Mouse (Mus musculus) heart, embryonic 13.5 days (tissue): ENCODE data around the gene Gata3. TPM values are rescaled to one million over a fixed set of nuclear protein-coding genes. Genes with fewer than 3 reads are reported as not detected.

Experiments
- ATAC-seq: fragments of 200-750 bp; cut with Nextera tagmentation; 2 replicates; pipeline ENCODE4 v1.8.0; 2017; ENCODE audit warnings: moderate TSS enrichment; ENCODE audit not compliant: insufficient number of reproducible peaks, low FRiP score, low TSS enrichment; ENCODE audit errors: extremely low read depth
- H3K27ac ChIP-seq: fragments of 300-500 bp; sonication (generic); replicated peaks from 2 replicates; pipeline ENCODE4 v1.5.1; 2015; ENCODE audit warnings: moderate library complexity, mild to moderate bottlenecking, inconsistent platforms
- H3K27me3 ChIP-seq: fragments of 300-500 bp; sonication (generic); replicated peaks from 2 replicates; pipeline ENCODE4 v1.6.1; 2015; ENCODE audit warnings: mild to moderate bottlenecking, inconsistent platforms
- H3K36me3 ChIP-seq: fragments of 300-500 bp; sonication (generic); 2 replicates; pipeline ENCODE4 v1.6.1; 2015; ENCODE audit warnings: mild to moderate bottlenecking, inconsistent platforms
- H3K4me1 ChIP-seq: fragments of 300-500 bp; sonication (generic); 2 replicates; pipeline ENCODE4 v1.6.1; 2015; ENCODE audit warnings: inconsistent platforms
- H3K4me2 ChIP-seq: fragments of 300-500 bp; sonication (generic); 2 replicates; pipeline ENCODE4 v1.6.1; 2015; ENCODE audit warnings: inconsistent platforms, mild to moderate bottlenecking, moderate library complexity
- H3K4me3 ChIP-seq: fragments of 300-500 bp; sonication (generic); 2 replicates; pipeline ENCODE4 v1.5.1; 2015; ENCODE audit warnings: moderate library complexity, mild to moderate bottlenecking, inconsistent platforms
- H3K9ac ChIP-seq: fragments of 300-500 bp; sonication (generic); 2 replicates; pipeline ENCODE4 v1.6.1; 2015; ENCODE audit warnings: inconsistent platforms, mild to moderate bottlenecking, moderate library complexity
- H3K9me3 ChIP-seq: fragments of 300-500 bp; sonication (generic); 2 replicates; pipeline ENCODE4 v1.6.1; 2016; ENCODE audit warnings: inconsistent platforms
- WGBS: fragments of 180-500 bp; shearing (Covaris S2); methylation state at CpG from one replicate; pipeline ENCODE4 v1.1.7; 2015; ENCODE audit warnings: mixed read lengths; 5-methylcytosine and 5-hydroxymethylcytosine counted together
- polyA plus RNA-seq: library from polyadenylated mRNA; unstranded; fragments of >200 nt; fragmentation: Nextera tagmentation; extraction: Ambion mirVana; gene quantifications from 2 replicates; pipeline ENCODE4 v1.2.1, GENCODE M21; 2015

Gata3 gene
- polyA plus RNA-seq, 1 experiment from 2014 or later: 3.2 TPM

DNA sequence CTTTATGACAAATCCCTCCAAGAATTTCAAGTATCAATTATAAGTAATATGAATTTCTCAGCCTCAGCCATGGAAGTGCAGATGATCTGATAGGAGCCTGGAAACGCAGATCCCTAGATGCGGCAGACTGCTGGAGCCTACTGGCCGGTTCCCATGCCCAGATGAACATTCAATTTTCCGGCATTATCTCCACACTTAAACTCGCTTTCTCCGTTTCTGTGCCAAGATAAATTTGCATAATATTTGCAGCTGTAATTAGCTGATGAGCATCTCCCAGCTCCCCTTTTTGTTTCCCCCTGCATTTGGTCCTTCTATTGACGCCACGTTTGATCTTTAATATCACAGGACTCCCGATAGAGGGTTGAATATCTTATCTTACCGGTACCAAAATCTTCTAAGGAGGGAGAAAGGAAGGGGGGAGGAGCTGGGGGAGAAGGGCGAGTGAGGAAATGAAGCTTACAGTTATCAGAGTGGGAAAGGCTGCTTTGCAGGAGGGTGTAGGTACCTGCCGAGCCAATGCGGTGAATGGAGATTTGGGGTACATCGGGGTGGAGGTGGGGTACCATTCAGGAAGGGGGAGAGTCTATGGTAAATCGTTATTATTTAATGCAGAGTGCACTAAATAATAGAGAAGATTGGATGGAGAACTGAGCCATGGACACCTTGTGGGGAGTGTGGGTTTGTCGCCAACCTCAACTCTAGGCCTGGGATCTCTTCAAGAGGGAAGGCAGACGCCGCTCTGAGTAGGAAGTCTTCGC lies 5.2 kb upstream of the Gata3 start:
- no peaks in the 10 kb centered on the region for H3K9me3 ChIP-seq
- H3K27ac ChIP-seq: no peak overlapping the region
- H3K4me3 ChIP-seq: peak overlapping the region; percentile 31; the same call in 1 of the 2 replicates
- H3K9ac ChIP-seq: no peak overlapping the region
- peaks cover 17% of the 10 kb centered on the region for H3K4me1 ChIP-seq
- H3K27me3 ChIP-seq: peaks cover 95% of the 10 kb centered on the region
- H3K36me3 ChIP-seq: no peaks in the 10 kb centered on the region
- ATAC-seq: no peak
- H3K4me2 ChIP-seq: peak overlapping the region; percentile 53; the same call in 1 of the 2 replicates
- 1% methylated on average over 19 of the region's 19 CpGs for WGBS

GRCm38 (mm10) chr2:9893272-9893953 lies 3.6 kb upstream of the Gata3 start:
- H3K27me3 ChIP-seq: peaks cover 95% of the 10 kb centered on the region
- H3K4me3 ChIP-seq: no peak overlapping the region
- no peak for ATAC-seq
- no peaks in the 10 kb centered on the region for H3K36me3 ChIP-seq
- WGBS: 8% methylated on average over 6 of the region's 6 CpGs
- H3K27ac ChIP-seq: no peak overlapping the region
- no peak overlapping the region for H3K9ac ChIP-seq
- no peaks in the 10 kb centered on the region for H3K9me3 ChIP-seq
- H3K4me1 ChIP-seq: peaks cover 30% of the 10 kb centered on the region
- no peak overlapping the region for H3K4me2 ChIP-seq

GRCm38 (mm10) chr2:9892541-9892940 lies 2.7 kb upstream of the Gata3 start:
- 6% methylated on average over 7 of the region's 7 CpGs for WGBS
- Histone ChIP-seq H3K9ac (no peak overlapping the region), H3K4me2 (no peak overlapping the region), H3K4me1 (peaks cover 30% of the 10 kb centered on the region), H3K36me3 (no peaks in the 10 kb centered on the region), H3K27ac (no peak overlapping the region), H3K9me3 (no peaks in the 10 kb centered on the region), H3K4me3 (no peak overlapping the region), H3K27me3 (peaks cover 97% of the 10 kb centered on the region)
- ATAC-seq: no peak

DNA sequence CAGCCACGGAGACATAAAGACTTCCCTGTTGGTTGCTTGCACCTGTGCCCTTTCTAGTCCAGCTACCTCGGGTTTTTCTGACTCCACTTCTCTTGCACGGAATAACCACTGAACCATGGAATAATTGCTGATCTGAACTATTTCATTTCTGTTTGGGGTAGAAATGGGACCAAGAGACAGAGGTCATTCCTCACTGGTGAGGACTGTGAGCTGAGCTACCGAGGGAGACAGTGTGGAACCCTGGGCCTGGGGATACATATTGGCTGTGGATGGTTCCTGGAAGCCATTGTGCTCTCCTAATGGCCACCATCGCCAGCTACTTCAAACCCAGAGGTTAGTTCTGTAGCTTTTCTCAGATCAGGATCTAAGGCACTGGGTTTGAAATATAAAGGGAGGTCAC lies 1.1 kb upstream of the Gata3 start:
- ATAC-seq: no peak
- no peak overlapping the region for H3K4me3 ChIP-seq
- no peak overlapping the region for H3K9ac ChIP-seq
- H3K9me3 ChIP-seq: no peaks in the 10 kb centered on the region
- H3K4me2 ChIP-seq: no peak overlapping the region
- peaks cover 25% of the 10 kb centered on the region for H3K4me1 ChIP-seq
- 3% methylated on average over 5 of the region's 5 CpGs for WGBS
- H3K27me3 ChIP-seq: peaks cover 97% of the 10 kb centered on the region
- no peaks in the 10 kb centered on the region for H3K36me3 ChIP-seq
- H3K27ac ChIP-seq: no peak overlapping the region

DNA sequence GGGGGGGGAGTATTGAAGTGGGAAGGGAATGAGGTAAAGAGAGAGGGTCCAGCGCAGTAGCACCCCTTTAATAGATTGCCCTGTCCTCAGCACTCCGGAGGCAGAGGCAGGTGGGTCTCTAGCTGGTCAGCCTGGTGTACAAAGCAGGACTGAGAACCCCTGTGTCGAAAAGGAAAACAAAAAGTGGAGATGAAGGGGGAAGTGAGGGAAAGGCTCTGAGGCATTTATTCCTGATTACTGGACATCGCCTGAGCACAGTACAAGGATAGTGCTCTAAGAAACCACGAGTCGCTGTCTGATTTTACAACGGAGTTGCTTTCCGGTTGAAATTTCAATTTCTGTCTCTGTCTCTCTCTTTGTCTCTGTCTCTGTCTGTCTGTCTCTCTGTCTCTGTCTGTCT lies 417 bp upstream of the Gata3 start:
- Histone ChIP-seq H3K9me3 (no peaks in the 10 kb centered on the region), H3K27me3 (peaks cover 97% of the 10 kb centered on the region), H3K4me1 (peaks cover 20% of the 10 kb centered on the region), H3K27ac (no peak overlapping the region), H3K36me3 (no peaks in the 10 kb centered on the region), H3K9ac (no peak overlapping the region), H3K4me3 (peak overlapping the region; percentile 44; the same call in 1 of the 2 replicates), H3K4me2 (peak overlapping the region; percentile 69)
- 9% methylated on average over 8 of the region's 8 CpGs for WGBS
- no peak for ATAC-seq

DNA sequence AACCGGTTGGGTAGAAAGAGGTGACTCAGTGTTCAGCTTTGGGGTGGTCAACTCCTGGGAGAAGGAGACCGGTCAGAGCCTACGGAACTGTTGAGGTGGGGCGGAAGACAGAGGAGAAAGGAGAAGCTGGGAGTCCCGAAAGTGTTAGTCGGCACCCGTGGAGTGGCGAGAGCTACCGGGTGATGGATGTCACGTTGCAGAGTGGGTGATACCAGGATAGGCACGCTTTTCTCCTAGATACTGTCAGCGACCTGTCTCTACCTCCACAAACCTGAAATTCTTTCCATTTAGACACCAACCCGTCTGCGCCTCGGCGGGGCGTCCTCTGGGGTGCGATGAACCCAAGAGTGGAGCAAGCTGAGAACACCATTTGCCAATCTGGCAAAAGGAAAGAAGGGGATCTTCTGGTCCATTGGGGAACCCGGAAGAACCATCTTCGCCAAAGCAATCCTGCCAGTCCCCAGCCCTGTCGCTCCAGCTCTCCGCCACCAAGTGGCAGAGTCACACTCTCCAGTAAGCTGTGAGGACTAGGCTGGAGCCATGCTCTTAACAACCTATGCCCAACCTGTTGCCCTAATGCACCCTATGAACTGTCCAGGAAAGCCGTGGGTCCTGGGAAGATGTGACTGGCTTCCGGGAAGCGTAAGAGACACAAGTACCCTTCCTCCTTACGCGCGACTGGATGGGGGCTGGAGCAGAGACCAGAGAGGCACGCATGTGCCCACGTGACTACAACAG lies 752 bp downstream of the Gata3 start, which contains the start of gene 9230102O04Rik:
TSS of gene 9230102O04Rik (minus strand) at position 628 of the 738 bp plus-strand sequence.
- Histone ChIP-seq H3K4me1 (peaks cover 20% of the 10 kb centered on the region), H3K9ac (peak within 1 kb of the TSS; percentile 19; the same call in 1 of the 2 replicates), H3K4me3 (peak within 1 kb of the TSS; percentile 44), H3K9me3 (no peaks in the 10 kb centered on the region), H3K27ac (no peak within 1 kb of the TSS), H3K36me3 (no peaks in the 10 kb centered on the region), H3K27me3 (peaks cover 97% of the 10 kb centered on the region), H3K4me2 (peak within 1 kb of the TSS; percentile 69)
- ATAC-seq: no peak
- under 1% methylated on average over 30 of the region's 30 CpGs for WGBS

GRCm38 (mm10) chr2:9887636-9888035 lies 2.2 kb downstream of the Gata3 start:
- H3K4me1 ChIP-seq: peaks cover 34% of the 10 kb centered on the region
- 0% methylated on average over 7 of the region's 7 CpGs for WGBS

GRCm38 (mm10) chr2:9886921-9887610 lies 2.8 kb downstream of the Gata3 start:
- WGBS: 7% methylated on average over 7 of the region's 7 CpGs
- Histone ChIP-seq H3K9ac (no peak overlapping the region), H3K36me3 (no peaks in the 10 kb centered on the region), H3K27ac (no peak overlapping the region), H3K27me3 (peaks cover 96% of the 10 kb centered on the region), H3K4me3 (no peak overlapping the region), H3K9me3 (no peaks in the 10 kb centered on the region), H3K4me2 (no peak overlapping the region), H3K4me1 (peaks cover 36% of the 10 kb centered on the region)
- no peak for ATAC-seq

More at GRCm38 (mm10) chr2:9887636-9888035, 2.2 kb downstream of the Gata3 start:
- Histone ChIP-seq H3K27me3 (peaks cover 97% of the 10 kb centered on the region), H3K4me2 (no peak overlapping the region), H3K4me3 (no peak overlapping the region), H3K9me3 (no peaks in the 10 kb centered on the region), H3K9ac (no peak overlapping the region), H3K36me3 (no peaks in the 10 kb centered on the region), H3K27ac (no peak overlapping the region)
- ATAC-seq: no peak

DNA sequence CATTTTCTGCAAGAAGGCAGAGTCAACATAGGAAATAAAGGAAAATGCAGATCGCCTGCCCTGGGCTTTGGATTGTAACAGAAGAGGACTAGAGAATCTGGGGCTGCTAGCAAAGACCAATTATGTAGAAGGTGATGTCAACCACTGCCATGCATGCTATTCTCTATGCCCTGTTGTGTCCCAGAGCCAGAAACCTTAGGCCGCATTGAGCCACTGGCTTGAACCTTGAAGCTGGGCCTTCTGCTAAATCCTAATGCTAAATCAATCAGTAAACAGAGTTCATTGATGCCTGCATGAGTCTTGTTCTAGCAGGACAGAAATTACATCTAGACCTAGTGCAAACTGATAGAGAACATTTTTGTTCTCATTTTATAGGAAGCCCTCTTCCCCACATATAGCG lies 3.8 kb downstream of the Gata3 start:
- Histone ChIP-seq H3K27me3 (peaks cover 99% of the 10 kb centered on the region), H3K36me3 (no peaks in the 10 kb centered on the region), H3K4me1 (peaks cover 46% of the 10 kb centered on the region), H3K4me2 (no peak overlapping the region), H3K9ac (no peak overlapping the region), H3K9me3 (no peaks in the 10 kb centered on the region), H3K27ac (no peak overlapping the region), H3K4me3 (no peak overlapping the region)
- WGBS: 28% methylated on average over 3 of the region's 3 CpGs
- ATAC-seq: no peak

GRCm38 (mm10) chr2:9885217-9885770 lies 4.5 kb downstream of the Gata3 start:
- Histone ChIP-seq H3K36me3 (no peaks in the 10 kb centered on the region), H3K4me1 (peaks cover 53% of the 10 kb centered on the region)
- 11% methylated on average over 14 of the region's 14 CpGs for WGBS

More at GRCm38 (mm10) chr2:9885217-9885770, 4.5 kb downstream of the Gata3 start:
- Histone ChIP-seq H3K9ac (no peak overlapping the region), H3K4me2 (no peak overlapping the region), H3K9me3 (no peaks in the 10 kb centered on the region), H3K4me3 (no peak overlapping the region), H3K27me3 (peaks cover 99% of the 10 kb centered on the region), H3K27ac (no peak overlapping the region)
- no peak for ATAC-seq
